Mouse (Mus musculus) cortical plate, adult 2 months (tissue): ENCODE data around the gene Dnah2.

Experiments used
- CTCF ChIP-seq: fragments of 200-500 bp; IDR thresholded peaks from 2 replicates; pipeline ENCODE4 v1.5.1; 2011; ENCODE audit warnings: mild to moderate bottlenecking, control low read depth, low read length; ENCODE audit not compliant: insufficient read depth; ENCODE audit errors: extremely low read depth
- POLR2A ChIP-seq: fragments of 200-500 bp; IDR thresholded peaks from 2 replicates; pipeline ENCODE4 v1.6.1; 2011; ENCODE audit warnings: mild to moderate bottlenecking, low read length, control low read depth; ENCODE audit not compliant: insufficient read depth; ENCODE audit errors: extremely low read depth

GRCm38 (mm10) chr11:69487474-69487873 is 61.4 kb downstream of the Dnah2 start:
- TF ChIP-seq CTCF (no peak), POLR2A (no peak)
